ENCODE assay signal across 22 mouse cellular contexts in genomic region chr9:103004343-103004742, GRCm38 (mm10). TPM values are rescaled to one million over a fixed set of nuclear protein-coding genes. Genes with fewer than 3 reads are reported as not detected.
"Had no signal": no experiment of that assay in that cellular context is flagged by ENCODE, and none has a peak within 500 bp of the region (broad histone marks: within the 10 kb centered on the region; RNA-seq: fewer than 3 reads in every experiment).

No protein-coding gene starts in this region.

- H3K27ac ChIP-seq: kidney, embryonic 15.5 days; limb, embryonic 12.5 days; limb, embryonic 15.5 days; liver, embryonic 14.5 days; lung, embryonic 15.5 days; midbrain, embryonic 15.5 days; neural tube, embryonic 12.5 days; neural tube, embryonic 15.5 days; stomach, embryonic 15.5 days had no signal

- H3K9ac ChIP-seq: kidney, embryonic 15.5 days; limb, embryonic 12.5 days; limb, embryonic 15.5 days; liver, embryonic 14.5 days; liver, postnatal 0 days; lung, embryonic 15.5 days; midbrain, embryonic 15.5 days; neural tube, embryonic 12.5 days; neural tube, embryonic 15.5 days; stomach, embryonic 15.5 days had no signal

- H3K27me3 ChIP-seq: lung, embryonic 15.5 days; stomach, embryonic 15.5 days had no signal

- ATAC-seq: liver, postnatal 0 days; midbrain, embryonic 15.5 days had no signal

- H3K36me3 ChIP-seq: kidney, embryonic 15.5 days; limb, embryonic 12.5 days; limb, embryonic 15.5 days; lung, embryonic 15.5 days; midbrain, embryonic 15.5 days; neural tube, embryonic 12.5 days; neural tube, embryonic 15.5 days; stomach, embryonic 15.5 days had no signal

- H3K4me3 ChIP-seq: kidney, embryonic 15.5 days; limb, embryonic 12.5 days; limb, embryonic 15.5 days; lung, embryonic 15.5 days; midbrain, embryonic 15.5 days; neural tube, embryonic 12.5 days; neural tube, embryonic 15.5 days; stomach, embryonic 15.5 days had no signal

- DNase-seq: kidney, adult 8-10 months; kidney, postnatal 25 days; left cerebral cortex, postnatal 4 days; liver, postnatal 0 days; lung, postnatal 10 days; lung, postnatal 36 days; right cerebral cortex, adult 18-20 months; right cerebral cortex, postnatal 14 days; right cerebral cortex, postnatal 4 days; thymus, postnatal 36 days had no signal

- H3K9me3 ChIP-seq: kidney, embryonic 15.5 days; limb, embryonic 12.5 days; limb, embryonic 15.5 days; lung, embryonic 15.5 days; midbrain, embryonic 15.5 days; neural tube, embryonic 12.5 days; neural tube, embryonic 15.5 days; stomach, embryonic 15.5 days had no signal

- H3K4me2 ChIP-seq: kidney, embryonic 15.5 days; limb, embryonic 12.5 days; limb, embryonic 15.5 days; liver, embryonic 11.5 days; lung, embryonic 15.5 days; midbrain, embryonic 11.5 days; midbrain, embryonic 15.5 days; neural tube, embryonic 12.5 days; neural tube, embryonic 15.5 days; stomach, embryonic 15.5 days had no signal

RNA-seq across cellular contexts. Expression of gene Slco2a1, which starts 15.8 kb away (rescaled TPM):
- total RNA-seq: megakaryocyte-erythroid progenitor cell, adult 5-6 weeks had no signal
